Mouse (Mus musculus) adrenal gland, adult 18-20 months (tissue): ENCODE measurements at regions not wholly inside any gene's neighbourhood (a gene's known extent, or its start where the extent isn't known, plus 50 kb on each side); places are given as distances from the start of the nearest gene placed in this dataset.
A peak's percentile ranks its signal among the peaks of the same experiment; 100 is the strongest.

Source experiments
- DNase-seq, 2 experiments: peaks; one replicate each; pipeline ENCODE4 v3.0.0; 2021 to 2022; ENCODE audit warnings: low spot score in 2 of 2

DNA sequence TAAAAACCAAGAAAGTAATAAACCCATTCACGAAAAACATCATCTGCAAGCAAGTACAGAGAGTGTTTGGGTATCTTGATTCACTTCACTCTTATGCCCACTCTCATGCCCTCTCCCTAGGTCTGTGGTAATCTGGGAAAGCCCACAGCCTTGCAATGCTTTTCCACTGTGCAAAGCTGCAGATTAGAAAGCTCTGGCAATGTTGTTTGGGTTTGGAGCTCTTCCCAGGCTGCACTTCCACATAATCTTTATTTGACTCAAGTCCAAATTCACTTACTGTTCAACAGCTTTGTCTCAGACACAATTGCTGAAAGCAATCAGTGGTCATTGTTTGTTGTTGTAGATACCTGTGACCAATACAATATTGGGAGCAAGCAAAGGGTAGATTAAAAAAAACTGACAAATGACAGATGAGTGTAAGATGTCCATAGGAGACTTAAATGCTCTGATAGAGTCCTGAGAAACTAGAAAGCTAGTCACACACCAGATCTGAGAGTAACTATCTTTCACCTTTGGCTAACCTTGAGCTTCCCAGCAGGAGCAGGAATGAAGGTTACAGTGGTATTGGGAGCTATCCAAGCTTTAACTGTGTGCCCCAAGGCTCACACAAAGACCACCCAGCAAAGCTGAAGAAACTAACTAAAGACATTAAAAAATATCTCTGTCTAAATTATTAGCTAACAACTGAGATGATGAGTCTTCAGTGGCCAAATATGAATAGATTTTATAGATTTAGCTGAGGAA, 325.7 kb upstream of the Klf12 start:
- DNase-seq, result no peak

- no peak for DNase-seq
These were observed 322.6 kb upstream of the Klf12 start for GRCm38 (mm10) chr14:100607109-100607508.

DNA sequence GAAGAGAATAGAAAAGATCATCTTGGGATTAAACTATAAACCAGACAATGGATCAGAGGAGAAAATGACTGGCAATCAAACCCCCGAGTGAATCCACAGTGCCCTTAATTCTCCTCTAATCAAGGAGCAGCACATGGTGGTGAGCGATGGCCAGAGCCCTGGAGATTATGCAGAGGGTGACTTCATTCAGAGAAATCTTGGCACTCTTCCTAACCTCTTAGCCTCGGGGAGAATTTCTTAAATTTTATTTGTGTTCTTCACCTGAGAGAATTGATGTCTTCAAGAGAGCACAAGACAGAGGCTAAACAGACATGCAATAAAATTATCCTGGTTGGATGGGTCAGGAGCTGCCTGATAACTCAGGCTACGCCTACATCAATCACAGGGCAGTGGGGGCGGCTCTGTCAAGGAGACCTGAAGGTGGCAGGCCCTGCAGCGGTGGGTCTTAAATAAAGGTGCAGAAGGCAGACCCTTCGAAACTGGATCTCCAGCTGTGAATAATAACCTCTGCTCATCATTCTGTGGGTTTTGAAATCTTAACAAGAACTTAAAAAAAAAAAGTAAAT, 316.5 kb upstream of the Klf12 start:
- DNase-seq, result no peak

GRCm38 (mm10) chr14:100570026-100570425, 285.5 kb upstream of the Klf12 start:
- DNase-seq, result no peak

DNA sequence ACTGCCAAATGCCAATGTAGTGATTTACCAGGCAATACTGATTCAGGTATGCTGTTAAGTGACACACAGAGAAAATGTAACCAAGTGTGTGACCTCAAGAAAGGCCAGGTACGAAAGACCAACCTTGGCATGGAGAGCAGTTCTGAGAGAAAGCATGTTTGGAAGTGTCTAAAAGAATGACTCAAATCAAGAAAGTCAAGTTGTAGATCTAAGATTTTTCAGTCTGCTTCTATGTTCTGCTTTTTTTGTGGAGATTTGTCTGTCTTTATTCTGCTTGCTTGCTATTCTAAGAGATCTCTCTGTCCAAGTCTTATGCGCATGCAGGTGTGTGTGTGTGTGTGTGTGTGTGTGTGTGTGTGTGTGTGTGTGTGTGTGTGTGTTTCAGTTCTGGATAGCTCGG, 277.4 kb upstream of the Klf12 start:
- no peak for DNase-seq

- peak in 1 of 2 experiments; percentile 4 for DNase-seq
These were observed 273.9 kb upstream of the Klf12 start for GRCm38 (mm10) chr14:100558378-100558777.

DNA sequence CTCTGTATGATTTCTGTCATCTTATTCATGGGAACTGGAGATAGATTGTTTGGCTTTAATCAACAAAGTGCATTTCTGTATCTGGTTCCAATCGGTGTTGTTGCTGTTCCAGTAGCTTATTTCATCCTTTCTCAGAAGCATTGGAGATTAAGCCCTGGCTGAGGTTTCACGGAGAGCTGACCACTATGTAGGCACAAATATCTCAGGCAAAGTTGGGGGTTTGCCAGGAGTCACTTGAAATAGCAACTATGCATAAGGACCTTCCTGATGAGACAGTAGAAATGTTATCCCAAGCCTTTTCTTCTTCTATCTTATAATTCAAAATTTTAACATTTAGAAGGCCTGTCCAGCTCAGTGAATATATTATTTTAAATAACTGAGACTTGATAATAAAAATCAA, 268.0 kb upstream of the Klf12 start:
- no peak for DNase-seq

- DNase-seq, result no peak
These were observed 265.8 kb upstream of the Klf12 start for GRCm38 (mm10) chr14:100550266-100550665.

DNA sequence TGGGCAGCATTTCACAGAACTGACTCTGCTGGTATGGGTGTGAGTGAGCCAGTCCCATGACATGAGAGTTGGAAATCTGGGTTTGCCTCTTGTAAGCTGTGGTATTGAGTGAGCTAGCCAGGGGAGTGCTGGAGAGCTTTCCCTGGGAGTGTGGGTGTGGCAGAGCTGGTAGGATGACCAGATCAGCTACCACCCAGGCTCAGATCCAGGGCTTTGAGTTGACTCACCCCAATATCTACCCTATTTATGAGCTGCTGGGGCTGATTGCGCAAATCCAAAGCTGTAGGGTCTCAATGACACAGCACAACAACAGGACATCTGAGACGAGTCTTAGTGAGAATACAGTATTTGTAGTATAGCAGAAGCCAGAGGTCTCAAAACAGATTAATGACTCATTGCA, 245.7 kb upstream of the Klf12 start:
- no peak for DNase-seq

DNA sequence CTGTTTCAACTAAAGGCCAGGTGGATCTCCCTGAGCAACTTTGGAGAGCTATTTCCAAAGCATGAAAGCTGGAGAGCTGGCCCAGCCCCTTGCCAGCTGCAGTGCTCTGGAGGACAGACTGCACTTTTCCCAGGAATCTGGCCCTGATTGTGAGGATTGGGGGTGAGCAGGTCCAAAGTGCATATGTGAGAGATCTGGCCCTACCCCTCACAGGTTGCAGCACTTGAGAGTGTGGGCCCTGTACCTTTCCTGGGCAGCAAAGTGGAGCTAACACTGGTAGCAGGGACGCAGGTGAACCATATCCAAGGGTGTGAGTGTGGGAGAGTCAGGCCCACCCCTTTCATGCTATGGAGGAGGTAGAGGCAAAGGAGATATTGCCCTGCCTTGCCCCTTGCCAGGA, 245.3 kb upstream of the Klf12 start:
- DNase-seq, result no peak

DNA sequence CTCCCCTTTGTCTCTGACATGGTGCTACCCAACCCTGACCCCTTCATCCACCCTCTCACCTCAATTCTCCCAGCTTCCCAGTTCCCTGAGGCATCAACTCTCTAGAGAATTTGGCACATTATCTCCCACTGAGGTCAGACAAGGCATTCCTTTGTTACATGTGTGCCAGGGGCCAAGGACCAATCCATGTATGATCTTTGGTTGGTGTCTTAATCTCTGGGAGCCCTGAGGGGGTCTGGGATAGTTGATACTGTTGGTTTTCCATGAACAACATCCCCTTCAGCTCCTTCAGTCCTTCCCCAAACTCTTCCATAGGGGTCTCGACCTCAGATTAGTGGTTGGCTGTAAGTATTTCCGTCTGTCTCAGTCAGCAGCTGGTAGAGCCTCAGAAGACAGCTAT, 224.9 kb upstream of the Klf12 start:
- no peak for DNase-seq

- no peak for DNase-seq
These were observed 223.6 kb upstream of the Klf12 start for GRCm38 (mm10) chr14:100508087-100508486.

GRCm38 (mm10) chr14:100507616-100508015, 223.1 kb upstream of the Klf12 start:
- no peak for DNase-seq

DNA sequence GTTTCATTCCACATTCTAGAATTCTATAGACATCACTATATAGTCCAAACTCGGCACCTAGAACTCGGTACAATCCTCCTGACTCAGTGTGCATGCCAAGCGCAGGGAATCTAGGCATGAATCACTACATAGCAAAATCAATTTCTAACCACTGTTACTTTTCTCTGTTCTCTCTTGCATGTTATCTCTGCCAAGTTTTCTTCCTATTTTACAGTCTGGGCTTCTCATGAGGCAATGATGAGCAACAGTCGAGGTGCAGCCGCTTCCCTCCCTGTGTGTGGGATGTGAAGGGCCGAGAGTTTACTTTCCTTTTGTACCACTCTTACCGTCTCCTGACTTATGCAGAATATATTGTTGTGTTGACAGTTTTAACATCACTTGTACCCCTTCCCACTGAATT, 204.4 kb upstream of the Klf12 start:
- no peak for DNase-seq

- DNase-seq, result no peak
These were observed 201.0 kb upstream of the Klf12 start for GRCm38 (mm10) chr14:100485489-100485888.

- DNase-seq, result no peak
These were observed 199.6 kb upstream of the Klf12 start for GRCm38 (mm10) chr14:100484101-100484500.

DNA sequence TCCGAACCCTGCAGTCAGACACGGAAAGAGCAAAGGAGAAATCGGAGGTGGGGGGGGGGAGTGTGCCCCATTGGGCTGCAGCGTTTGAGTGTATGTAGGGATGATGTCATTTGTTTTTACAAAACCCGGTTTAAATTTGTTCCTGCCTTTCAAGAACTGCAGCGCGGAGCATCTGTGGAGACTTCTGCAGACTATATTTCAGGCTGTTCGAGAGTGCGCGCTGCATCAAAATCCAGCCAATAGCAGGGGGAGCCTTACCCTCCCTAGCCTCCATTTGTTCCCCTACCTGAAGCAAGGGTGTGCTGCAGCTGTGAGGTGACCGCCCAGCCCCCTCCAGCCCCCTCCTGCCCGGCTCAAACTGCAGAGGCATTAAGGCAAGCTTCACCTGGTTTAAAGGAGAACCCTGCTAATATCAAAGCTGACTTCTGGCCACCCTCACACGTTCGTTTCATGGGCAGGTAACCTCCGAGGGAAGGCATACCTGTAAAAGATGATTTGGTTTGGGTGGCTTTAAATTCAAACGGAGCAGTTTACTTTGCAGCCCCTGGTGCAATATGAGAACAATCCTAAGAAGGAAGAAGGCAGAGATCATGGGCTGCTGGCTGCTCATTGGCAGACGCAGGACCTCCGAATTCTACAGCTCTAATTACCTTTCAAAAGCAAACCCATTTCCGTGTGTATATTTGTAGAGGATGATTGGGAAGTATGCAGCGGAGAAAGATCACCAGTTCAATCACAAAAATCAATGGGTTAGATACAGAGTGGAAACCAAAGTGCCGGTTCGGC, 193.3 kb upstream of the Klf12 start:
- DNase-seq, result no peak

- DNase-seq, result no peak
These were observed 183.8 kb upstream of the Klf12 start for GRCm38 (mm10) chr14:100468311-100468710.

DNA sequence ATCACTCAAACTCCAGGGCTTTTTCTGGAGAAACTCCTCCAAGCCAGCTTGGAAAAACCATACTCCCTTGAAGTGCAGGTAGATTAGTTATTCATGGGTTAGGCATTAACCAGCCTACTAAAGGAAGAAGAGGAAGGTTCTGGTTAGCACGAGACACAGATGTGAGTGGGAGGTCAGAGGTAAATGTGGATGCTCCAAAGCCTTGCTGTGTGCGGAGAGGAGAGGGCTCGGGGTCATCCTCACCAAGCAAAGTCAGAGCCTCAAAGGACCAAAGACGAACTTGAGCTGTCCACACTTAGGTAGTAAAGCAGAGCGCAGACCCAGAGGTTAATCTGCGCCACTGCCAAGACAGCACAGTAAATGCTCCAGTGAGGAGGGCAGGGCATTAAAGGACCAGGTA, 177.8 kb upstream of the Klf12 start:
- no peak for DNase-seq

GRCm38 (mm10) chr14:100461141-100462043, 176.9 kb upstream of the Klf12 start:
- no peak for DNase-seq

- no peak for DNase-seq
These were observed 175.3 kb upstream of the Klf12 start for GRCm38 (mm10) chr14:100459601-100460290.
